Mouse (Mus musculus): ENCODE data around the gene Prkar2b. TPM values are rescaled to one million over a fixed set of nuclear protein-coding genes. Genes with fewer than 3 reads are reported as not detected.

Prkar2b gene
- total RNA-seq, 4 experiments from 2014 or later, result 0.73 to 5.9 (median 3.0) TPM

DNA sequence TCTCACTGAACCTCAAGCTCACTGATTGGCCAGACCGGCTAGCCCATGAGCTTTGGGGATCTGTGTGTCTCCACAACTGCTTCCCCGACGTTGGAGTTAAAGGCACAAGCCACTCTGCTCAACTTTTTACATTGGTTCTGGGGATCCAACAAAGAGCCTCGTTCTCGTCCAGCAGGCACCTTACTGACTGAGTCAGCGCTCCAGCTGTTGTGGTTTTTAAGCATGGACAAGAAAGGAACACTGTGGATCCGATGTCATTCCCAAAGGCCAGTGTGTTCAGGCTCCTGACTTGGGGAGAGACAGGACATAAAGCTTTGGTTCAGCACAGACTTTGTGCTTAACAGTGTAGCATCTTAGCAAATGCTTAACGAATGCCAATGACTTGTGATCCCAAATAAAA is 89.5 kb downstream of the Prkar2b start:
- DNase-seq (ENCODE audit: low spot score in 2 of 2), result no peak

DNA sequence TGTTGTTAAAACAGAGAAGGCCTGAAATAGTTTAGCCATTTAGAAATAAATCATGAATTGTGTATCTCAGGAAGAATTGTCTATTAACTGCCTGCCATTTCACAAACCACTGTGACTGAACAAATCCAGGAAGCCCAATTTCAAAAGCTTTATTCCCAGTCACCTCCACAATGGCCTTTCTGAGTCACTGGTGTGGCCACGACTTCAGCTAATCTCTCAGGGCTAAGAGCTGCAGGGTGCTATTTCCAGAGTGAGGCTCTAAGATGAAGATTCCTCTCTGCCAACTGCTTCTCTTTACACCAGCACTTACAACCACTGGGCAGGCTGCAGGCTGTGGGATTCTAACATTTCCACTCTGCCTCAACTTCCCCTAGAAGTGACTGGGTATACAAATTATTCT is 92.0 kb downstream of the Prkar2b start:
- no peak for DNase-seq (ENCODE audit: low spot score in 2 of 2)

GRCm38 (mm10) chr12:31967536-31967935 is 93.6 kb downstream of the Prkar2b start:
- no peak for DNase-seq (ENCODE audit: low spot score in 2 of 2)

- DNase-seq (ENCODE audit: low spot score in 2 of 2), result no peak
Observed at GRCm38 (mm10) chr12:31966405-31966804, 94.7 kb downstream of the Prkar2b start.

GRCm38 (mm10) chr12:31965517-31966212 is 95.4 kb downstream of the Prkar2b start:
- DNase-seq (ENCODE audit: low spot score in 2 of 2), result no peak

DNA sequence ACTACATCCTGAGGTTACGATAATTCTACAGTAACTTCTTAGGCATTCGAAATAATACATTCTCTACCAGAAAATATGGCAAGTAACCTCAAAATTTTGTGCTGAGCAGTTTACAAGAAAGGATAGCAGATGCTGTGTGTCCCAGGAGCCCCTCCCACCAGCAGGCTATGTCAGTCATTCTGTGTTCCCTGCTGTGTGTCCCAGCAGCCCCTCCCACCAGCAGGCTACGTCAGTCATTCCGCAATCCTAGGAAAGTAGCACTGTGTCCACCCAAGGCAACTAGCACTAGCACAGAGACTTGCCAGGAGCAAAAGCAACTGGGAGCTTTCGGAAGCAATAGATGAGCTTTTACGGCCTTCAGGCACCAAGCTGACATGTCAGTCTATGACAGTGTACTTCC is 97.0 kb downstream of the Prkar2b start:
- DNase-seq (ENCODE audit: low spot score in 2 of 2), result no peak

GRCm38 (mm10) chr12:31955843-31956242 is 105.3 kb downstream of the Prkar2b start:
- DNase-seq (ENCODE audit: low spot score in 2 of 2), result no peak

DNA sequence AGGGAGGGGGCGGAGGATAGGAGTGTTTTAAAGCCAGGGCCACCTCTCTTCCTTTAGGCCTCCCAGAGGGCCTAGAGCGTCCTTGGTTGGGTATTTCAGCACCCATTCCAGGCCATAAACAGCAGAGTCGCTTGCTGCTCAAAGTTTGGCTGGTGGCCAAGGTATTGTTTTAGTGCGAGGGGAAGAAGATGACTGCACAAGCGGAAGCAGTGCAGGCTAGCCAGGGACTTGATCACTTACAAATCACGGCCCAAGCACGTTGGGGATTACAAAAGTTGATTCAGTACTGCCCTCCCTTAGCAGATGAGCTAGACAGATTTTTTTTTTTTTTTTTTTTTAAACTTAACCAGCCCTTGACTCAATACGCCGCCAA is 110.5 kb downstream of the Prkar2b start:
- DNase-seq (ENCODE audit: low spot score in 2 of 2), result no peak

GRCm38 (mm10) chr12:31949759-31950658 is 111.1 kb downstream of the Prkar2b start, which contains the start of gene Hbp1:
Gene Hbp1 (minus strand): TSS chr12:31950535.
- peak; percentile 99 to 100 for DNase-seq (ENCODE audit: low spot score in 2 of 2)

- DNase-seq (ENCODE audit: low spot score in 2 of 2), result peak; percentile 84 to 90
Observed at GRCm38 (mm10) chr12:31949193-31949741, 111.8 kb downstream of the Prkar2b start.

GRCm38 (mm10) chr12:31948101-31949000 is 112.7 kb downstream of the Prkar2b start:
- DNase-seq (ENCODE audit: low spot score in 2 of 2), result no peak

GRCm38 (mm10) chr12:31947476-31947875 is 113.6 kb downstream of the Prkar2b start:
- no peak for DNase-seq (ENCODE audit: low spot score in 2 of 2)

DNA sequence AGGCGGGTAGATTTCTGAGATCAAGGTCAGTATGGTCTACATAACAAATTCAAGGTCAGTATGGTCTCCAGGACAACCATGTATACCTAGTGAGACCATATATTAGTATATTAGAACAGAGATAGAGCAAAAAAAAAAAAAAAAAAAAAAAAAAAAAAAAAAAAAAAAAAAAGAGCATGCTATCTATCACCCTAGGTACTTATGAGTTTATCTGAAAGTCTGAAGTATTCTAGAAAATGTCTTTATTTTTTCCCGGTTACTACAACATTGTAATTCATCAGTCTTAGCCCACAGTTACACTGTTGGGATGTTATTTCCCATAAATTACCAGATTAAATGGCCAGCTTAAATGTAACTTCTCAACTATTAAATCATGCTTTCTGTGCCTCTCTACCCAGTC is 116.7 kb downstream of the Prkar2b start:
- DNase-seq (ENCODE audit: low spot score in 2 of 2), result no peak

DNA sequence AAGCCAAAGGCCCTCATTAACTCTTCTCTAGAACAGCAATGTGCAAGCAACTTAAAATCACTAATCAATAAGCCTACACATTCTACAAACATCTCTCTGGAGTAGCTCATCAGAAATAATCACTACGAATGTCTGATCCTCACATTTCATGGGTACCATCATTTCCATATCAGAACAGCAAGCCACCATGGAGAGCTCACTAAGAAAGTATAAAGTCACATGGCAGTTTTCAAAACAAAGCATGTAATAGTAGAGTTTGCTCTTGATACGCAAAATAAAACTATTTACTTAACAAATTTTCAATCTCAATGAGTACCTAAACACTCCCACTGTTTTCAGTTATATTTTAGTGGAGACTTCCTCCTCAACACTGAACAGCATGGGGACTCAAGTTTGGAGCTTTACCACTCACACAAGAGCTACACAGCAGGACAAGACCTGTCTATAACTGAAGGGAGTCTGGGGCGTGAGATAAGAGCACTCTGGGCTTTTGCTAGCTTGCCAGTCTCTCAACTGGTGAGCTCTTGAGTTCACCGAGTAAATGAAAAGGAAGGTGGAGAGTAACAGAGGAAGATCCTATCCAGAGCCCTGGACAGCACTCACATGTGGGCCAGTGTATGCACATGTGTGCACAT is 118.0 kb downstream of the Prkar2b start:
- no peak for DNase-seq (ENCODE audit: low spot score in 2 of 2)

GRCm38 (mm10) chr12:31939026-31939425 is 122.1 kb downstream of the Prkar2b start:
- DNase-seq (ENCODE audit: low spot score in 2 of 2), result no peak

DNA sequence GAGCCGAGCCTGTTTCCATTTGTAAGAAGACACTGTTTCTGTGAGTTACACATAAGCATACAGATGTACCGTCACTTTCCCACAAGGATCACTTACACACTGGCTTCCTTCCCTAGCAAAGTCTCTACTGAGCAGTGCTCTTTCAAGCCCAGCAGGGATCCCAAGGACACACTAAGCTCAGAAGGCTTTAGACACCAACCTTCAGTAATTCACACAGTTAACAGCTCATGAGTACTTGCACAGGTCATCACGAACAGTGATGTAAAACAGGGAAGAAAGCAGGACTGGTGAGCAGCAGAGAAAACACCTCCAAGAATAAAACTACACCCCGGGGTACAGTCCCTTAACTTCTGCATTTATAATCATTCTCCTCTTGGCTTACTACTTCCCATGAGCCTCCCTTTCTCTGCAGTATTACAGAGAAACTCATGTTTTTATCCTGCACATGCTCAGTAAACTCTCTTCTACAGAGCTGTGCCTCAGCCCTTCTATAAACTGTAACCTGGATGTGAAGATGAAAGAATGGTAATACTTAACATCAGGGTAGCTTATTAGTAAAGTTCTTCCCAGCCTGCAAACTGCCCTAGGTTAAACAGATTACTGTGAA is 122.6 kb downstream of the Prkar2b start:
- DNase-seq (ENCODE audit: low spot score in 2 of 2), result no peak

DNA sequence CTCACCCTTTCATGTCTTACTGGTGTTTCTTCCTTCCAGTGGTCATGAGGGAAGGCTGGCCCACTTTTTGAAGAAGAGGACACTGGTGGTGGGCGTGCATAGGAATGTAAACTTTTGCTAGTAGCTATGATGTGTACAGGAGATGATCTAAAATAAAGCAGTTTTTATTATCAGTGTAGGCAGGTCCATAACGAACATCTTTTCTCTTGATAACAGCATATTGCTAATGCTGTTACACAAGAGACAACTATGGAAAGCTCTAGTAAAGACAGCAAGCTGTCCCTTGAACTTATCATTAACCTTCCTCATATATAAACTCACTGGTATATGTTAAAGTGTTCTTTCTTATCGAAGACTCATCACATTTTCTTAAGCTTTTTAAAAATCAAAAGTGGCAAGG is 123.5 kb downstream of the Prkar2b start:
- no peak for DNase-seq (ENCODE audit: low spot score in 2 of 2)

- DNase-seq (ENCODE audit: low spot score in 2 of 2), result no peak
Observed at GRCm38 (mm10) chr12:31936657-31937300, 124.3 kb downstream of the Prkar2b start.

- no peak for DNase-seq (ENCODE audit: low spot score in 2 of 2)
Observed at GRCm38 (mm10) chr12:31931818-31932217, 129.3 kb downstream of the Prkar2b start.

DNA sequence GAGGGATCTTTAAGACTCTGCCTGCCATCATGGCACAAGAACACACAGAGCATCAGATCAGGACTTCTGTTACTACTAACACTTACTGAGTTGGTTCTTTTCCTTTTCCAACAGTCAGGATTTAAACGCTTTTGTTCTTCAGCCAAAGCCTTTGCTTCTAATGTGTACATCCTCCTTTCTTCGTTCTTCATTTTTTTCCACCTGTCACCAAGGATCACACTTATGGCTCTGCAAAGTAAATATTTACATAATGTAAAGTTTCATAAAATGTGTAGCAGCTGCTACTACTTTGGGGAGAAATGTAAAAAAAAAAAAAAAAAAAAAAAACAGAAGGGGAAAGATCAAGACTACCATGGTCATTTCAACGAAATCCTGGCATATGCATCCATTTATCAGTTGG is 132.6 kb downstream of the Prkar2b start:
- no peak for DNase-seq (ENCODE audit: low spot score in 2 of 2)

Measured in gastrocnemius, adult 8-10 months (tissue).